Mouse (Mus musculus) G1E (cell line): Measurements from ENCODE around the gene Tex10. TPM values are rescaled to one million over a fixed set of nuclear protein-coding genes. Genes with fewer than 3 reads are reported as not detected.

Experiments
- ATAC-seq: 2 replicates; pipeline ENCODE4 v1.8.0; 2016; ENCODE audit warnings: mild to moderate bottlenecking; ENCODE audit not compliant: insufficient number of reproducible peaks, poor library complexity, low FRiP score, severe bottlenecking; ENCODE audit errors: extremely low read depth
- DNase-seq: peaks from one replicate; pipeline ENCODE4 v3.0.0; 2012; ENCODE audit warnings: low spot score
- H3K27me3 ChIP-seq: 2 replicates; pipeline ENCODE4 v1.6.1; 2012; ENCODE audit warnings: mild to moderate bottlenecking, low read length, inconsistent platforms; ENCODE audit not compliant: insufficient read depth
- H3K36me3 ChIP-seq: replicated peaks from 2 replicates; pipeline ENCODE3; 2012; ENCODE audit warnings: mild to moderate bottlenecking, inconsistent platforms
- H3K4me1 ChIP-seq: 2 replicates; pipeline ENCODE4 v1.6.1; 2012; ENCODE audit warnings: low read depth, low read length, inconsistent platforms, mixed read lengths; ENCODE audit not compliant: insufficient read depth
- H3K4me3 ChIP-seq: 2 replicates; pipeline ENCODE4 v1.5.1; 2012; ENCODE audit warnings: low read depth, mild to moderate bottlenecking, inconsistent platforms, low read length, moderate library complexity, mixed read lengths
- H3K9me3 ChIP-seq: replicated peaks from 2 replicates; pipeline ENCODE4 v1.6.1; 2012; ENCODE audit warnings: inconsistent platforms
- CTCF ChIP-seq: IDR thresholded peaks from 2 replicates; pipeline ENCODE4 v1.5.1; 2012; ENCODE audit warnings: low read depth, low read length, inconsistent platforms, mixed read lengths
- GATA1 ChIP-seq: IDR thresholded peaks from 2 replicates; pipeline ENCODE4 v1.6.1; 2012; ENCODE audit warnings: borderline replicate concordance, low read length, inconsistent platforms, mixed read lengths
- GATA2 ChIP-seq: IDR thresholded peaks from 2 replicates; pipeline ENCODE4 v1.6.1; 2012; ENCODE audit warnings: low read depth, low read length, inconsistent platforms, borderline replicate concordance
- POLR2AphosphoS5 ChIP-seq: IDR thresholded peaks from 2 replicates; pipeline ENCODE4 v1.6.1; 2012; ENCODE audit warnings: low read depth, low read length, inconsistent platforms; ENCODE audit not compliant: insufficient replicate concordance
- TAL1 ChIP-seq: conservative IDR thresholded peaks from 2 replicates; pipeline ENCODE4 v1.6.1; 2012; ENCODE audit warnings: low read depth, low read length, inconsistent platforms, mixed read lengths
- polyA plus RNA-seq: library from polyadenylated mRNA; stranded (reverse); fragments of >175 nt; gene quantifications from 2 replicates; pipeline ENCODE4 v1.2.3, GENCODE M21; 2012
- total RNA-seq, 2 experiments: library from RNA; stranded (forward) in 1 of 2; stranded (reverse) in 1 of 2; fragments of 200-1000 nt in 1 of 2; fragments of >200 nt in 1 of 2; fragmentation: Nextera tagmentation in 1 of 2; gene quantifications; 2 replicates each; pipeline ENCODE4 v1.2.3; 2014 to 2017

Gene Tex10
- total and polyA plus RNA-seq, 3 experiments, result 23.9 to 139 (median 97.7) TPM

DNA sequence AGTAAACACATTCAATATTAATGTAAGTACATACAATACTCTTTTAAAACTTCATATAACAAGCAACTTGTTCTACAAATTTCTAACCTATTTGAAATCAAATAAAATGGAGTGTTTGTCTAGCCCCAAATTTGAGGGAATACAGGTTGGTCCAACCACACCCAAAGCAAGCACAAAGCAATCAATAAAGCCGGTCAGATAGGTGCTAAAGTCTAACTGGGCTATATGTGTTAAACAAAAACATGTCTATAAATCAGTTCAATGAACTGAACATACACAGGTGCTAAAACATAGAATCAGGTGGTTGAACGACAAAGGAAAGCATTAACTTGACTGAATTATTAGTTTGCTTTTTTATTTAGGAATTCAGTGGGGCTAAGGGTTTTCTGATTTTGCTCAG, 45.2 kb downstream of the Tex10 start:
- TF ChIP-seq GATA1 (no peak), TAL1 (no peak), POLR2AphosphoS5 (no peak)
- peaks cover 8% of the 10 kb centered on the region for H3K4me1 ChIP-seq
- H3K9me3 ChIP-seq, result no peaks in the 10 kb centered on the region
- DNase-seq (no peak), ATAC-seq (no peak)
- peaks cover 94% of the 10 kb centered on the region for H3K36me3 ChIP-seq
- no peak overlapping the region for H3K4me3 ChIP-seq
- no peaks in the 10 kb centered on the region for H3K27me3 ChIP-seq

DNA sequence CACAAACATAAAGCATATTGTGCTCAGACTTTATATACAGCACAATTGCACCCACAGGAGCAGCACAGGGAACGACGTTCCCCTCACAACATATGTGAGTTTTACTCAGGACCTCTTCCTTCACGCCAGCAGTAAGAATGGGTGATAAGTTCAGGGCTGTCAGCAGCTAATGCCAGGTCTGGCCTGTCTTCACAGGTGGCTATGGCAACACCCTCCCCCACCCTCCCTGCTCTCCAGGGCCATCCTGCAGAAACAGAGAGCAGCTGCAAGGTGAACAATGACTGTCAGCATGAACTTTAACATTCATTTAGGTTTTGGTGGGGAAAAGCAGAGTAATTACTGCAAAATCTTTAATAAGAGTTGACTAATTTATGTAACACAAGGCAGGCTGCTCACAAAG, 45.8 kb downstream of the Tex10 start:
- DNase-seq (no peak), ATAC-seq (no peak)
- no peak for TF ChIP-seq CTCF
- TF ChIP-seq TAL1, result no peak
- no peak for TF ChIP-seq GATA2
- TF ChIP-seq GATA1, result no peak
- TF ChIP-seq POLR2AphosphoS5, result no peak
- peaks cover 94% of the 10 kb centered on the region for H3K36me3 ChIP-seq
- H3K27me3 ChIP-seq, result no peaks in the 10 kb centered on the region
- H3K9me3 ChIP-seq, result no peaks in the 10 kb centered on the region
- H3K4me1 ChIP-seq, result peaks cover 8% of the 10 kb centered on the region
- no peak overlapping the region for H3K4me3 ChIP-seq

DNA sequence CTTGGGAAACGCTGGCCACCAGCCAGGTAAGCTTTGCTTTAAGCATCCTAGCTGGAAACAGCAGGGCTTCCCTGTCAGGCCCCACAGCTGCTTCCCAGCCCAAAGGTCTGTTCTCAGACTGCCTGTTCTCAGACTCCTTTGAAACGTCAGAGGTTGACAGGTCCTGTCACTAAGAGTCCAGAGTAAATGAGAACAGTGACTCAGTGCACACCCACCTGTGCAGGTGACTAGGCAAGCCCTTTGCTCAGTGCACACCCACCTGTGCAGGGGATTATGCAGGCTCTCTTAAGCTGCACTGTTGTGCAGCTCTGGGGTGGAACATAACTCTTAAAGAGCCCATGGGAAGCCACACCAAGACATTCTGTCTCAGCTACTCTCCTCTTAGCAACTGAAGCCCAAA, 49.5 kb downstream of the Tex10 start:
- no peaks in the 10 kb centered on the region for H3K9me3 ChIP-seq
- H3K4me1 ChIP-seq, result peaks cover 8% of the 10 kb centered on the region
- peaks cover 93% of the 10 kb centered on the region for H3K36me3 ChIP-seq
- ATAC-seq, result no peak
- no peak overlapping the region for H3K4me3 ChIP-seq
- TF ChIP-seq GATA2 (no peak), TAL1 (no peak), GATA1 (no peak), POLR2AphosphoS5 (no peak), CTCF (no peak)
- DNase-seq, result no peak
- H3K27me3 ChIP-seq, result no peaks in the 10 kb centered on the region

DNA sequence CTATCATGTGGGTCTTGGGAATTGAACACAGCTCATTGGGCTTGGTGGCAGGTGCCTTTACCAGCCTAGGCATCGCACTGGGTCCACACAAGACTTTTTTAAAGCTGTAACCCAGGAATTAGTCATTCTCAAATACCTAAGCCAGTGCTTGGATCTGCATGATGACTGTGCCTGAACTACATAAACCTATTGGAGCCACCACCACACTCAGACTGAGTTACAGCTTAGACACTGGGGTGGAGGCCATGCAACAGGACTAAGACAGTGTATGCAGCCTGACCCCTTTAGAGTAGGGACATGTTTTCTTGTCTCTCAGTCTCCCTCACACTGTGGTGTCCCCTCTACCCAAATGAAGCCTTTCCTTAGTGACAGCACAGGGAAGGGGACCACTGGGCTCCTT, 50.6 kb downstream of the Tex10 start:
- DNase-seq (no peak), ATAC-seq (no peak)
- Histone ChIP-seq H3K27me3 (no peaks in the 10 kb centered on the region), H3K4me3 (no peak overlapping the region), H3K4me1 (peaks cover 8% of the 10 kb centered on the region), H3K36me3 (peaks cover 85% of the 10 kb centered on the region), H3K9me3 (no peaks in the 10 kb centered on the region)
- no peak for TF ChIP-seq GATA2
- no peak for TF ChIP-seq POLR2AphosphoS5
- TF ChIP-seq TAL1, result no peak
- no peak for TF ChIP-seq GATA1
- TF ChIP-seq CTCF, result no peak

DNA sequence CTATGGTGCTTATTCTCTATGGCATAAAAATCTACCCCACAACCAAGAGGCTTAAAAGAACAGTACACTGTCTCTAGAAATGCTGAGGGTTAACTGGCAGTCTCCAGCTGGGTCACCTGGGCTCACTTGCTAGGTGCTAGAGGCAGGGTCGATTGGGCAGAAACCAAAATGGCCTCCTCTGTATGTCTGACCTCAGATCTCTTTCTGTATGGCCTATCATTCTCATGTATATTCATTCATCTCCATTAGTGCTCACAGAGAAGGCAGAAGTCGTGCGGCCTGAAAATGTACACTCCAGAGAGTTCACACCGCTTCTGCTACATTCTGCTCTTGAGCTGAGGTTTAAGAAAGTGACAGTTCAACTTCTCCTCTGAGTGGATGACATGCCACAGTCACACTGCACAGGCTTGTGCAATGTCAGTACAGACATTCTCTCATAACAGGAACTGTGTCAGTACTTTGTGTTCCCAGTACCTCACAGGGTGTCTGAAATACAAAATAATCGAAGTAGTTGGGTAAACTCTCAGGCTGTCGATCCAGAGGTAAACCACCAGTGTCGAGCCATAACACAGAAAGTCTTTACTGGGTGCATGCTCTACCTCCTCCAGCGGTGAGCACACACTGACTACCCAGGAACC, 54.3 kb downstream of the Tex10 start:
- H3K4me1 ChIP-seq, result no peaks in the 10 kb centered on the region
- no peak overlapping the region for H3K4me3 ChIP-seq
- TF ChIP-seq GATA1 (no peak), CTCF (no peak), POLR2AphosphoS5 (no peak), GATA2 (no peak), TAL1 (no peak)
- DNase-seq, result no peak
- no peak for ATAC-seq
- peaks cover 63% of the 10 kb centered on the region for H3K36me3 ChIP-seq
- no peaks in the 10 kb centered on the region for H3K27me3 ChIP-seq
- H3K9me3 ChIP-seq, result no peaks in the 10 kb centered on the region

DNA sequence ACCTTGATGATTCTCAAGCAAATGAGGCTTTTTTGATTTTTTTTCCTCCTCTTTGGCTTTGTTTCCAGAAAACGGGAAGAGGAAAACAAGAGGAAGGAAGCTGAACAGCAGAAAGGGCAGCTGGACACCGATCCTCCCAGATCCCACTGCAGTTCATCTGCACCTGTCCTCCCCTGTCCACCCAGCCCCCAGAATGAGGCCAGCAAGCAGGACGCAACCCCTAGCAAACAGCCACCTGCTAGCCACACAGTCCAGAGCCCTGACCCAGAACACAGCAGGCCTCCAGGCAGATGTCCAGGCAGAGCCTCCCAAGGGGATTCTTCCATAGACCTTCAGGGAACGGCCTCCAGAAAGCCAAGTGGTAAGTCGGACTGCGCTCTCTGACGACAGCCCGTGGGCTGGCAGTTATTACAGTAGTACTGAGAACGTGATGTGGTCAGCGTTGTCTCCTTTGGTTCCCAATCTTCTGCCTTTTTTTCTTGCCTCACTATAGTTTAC, 57.4 kb downstream of the Tex10 start:
- Histone ChIP-seq H3K36me3 (peaks cover 34% of the 10 kb centered on the region), H3K4me3 (no peak overlapping the region), H3K27me3 (no peaks in the 10 kb centered on the region), H3K9me3 (no peaks in the 10 kb centered on the region), H3K4me1 (no peaks in the 10 kb centered on the region)
- ATAC-seq (no peak), DNase-seq (no peak)
- no peak for TF ChIP-seq POLR2AphosphoS5
- no peak for TF ChIP-seq CTCF
- no peak for TF ChIP-seq GATA2
